ENCODE assay signal across 8 mouse cellular contexts in genomic region chr11:82389396-82390291, GRCm38 (mm10). TPM values are rescaled to one million over a fixed set of nuclear protein-coding genes. Genes with fewer than 3 reads are reported as not detected.
DNase-seq lines count a peak whose midpoint lies in the region; ATAC-seq and TF ChIP-seq lines count a peak whose summit lies in the region.

No protein-coding gene starts in this region.

- DNase-seq in layer of hippocampus, adult 2 months (ENCODE audit: low spot score in 2 of 2) = peak in 1 of 2 experiments; percentile 27
- DNase-seq in layer of hippocampus, adult 9-10 months (ENCODE audit: low spot score) = no peak
- peak; percentile 38 for DNase-seq in kidney, postnatal 10 days
- DNase-seq in midbrain, postnatal 0 days (ENCODE audit: low spot score) = peak; percentile 55
- no peak for DNase-seq in c-Kit-positive CD71-positive TER-119-positive erythroid progenitor cells, embryonic 14.5 days (ENCODE audit: low spot score)

- H3K27me3 ChIP-seq in embryonic facial prominence, embryonic 13.5 days = peaks cover 86% of the 10 kb centered on the region
- peaks cover 10% of the 10 kb centered on the region; the same call in 1 of the 2 replicates for H3K27me3 ChIP-seq in midbrain, postnatal 0 days (ENCODE audit: insufficient read depth, low read length)

- 1% methylated on average over 69 of the region's 69 CpGs for WGBS in embryonic facial prominence, embryonic 13.5 days
- WGBS in midbrain, postnatal 0 days = under 1% methylated on average over 59 of the region's 69 CpGs

- H3K9ac ChIP-seq in embryonic facial prominence, embryonic 13.5 days = peak overlapping the region; percentile 70
- H3K9ac ChIP-seq in midbrain, postnatal 0 days (replicated peaks; ENCODE audit: low read length, poor library complexity, severe bottlenecking) = peak overlapping the region; percentile 69

- H3K27ac ChIP-seq in layer of hippocampus, adult 2 months = peak overlapping the region; percentile 75
- no peak overlapping the region for H3K27ac ChIP-seq in brown adipose tissue, adult 24 weeks (replicated peaks; ENCODE audit: low read depth, low read length)
- H3K27ac ChIP-seq in embryonic facial prominence, embryonic 13.5 days = no peak overlapping the region
- H3K27ac ChIP-seq in midbrain, postnatal 0 days (ENCODE audit: low read depth, low read length) = peak overlapping the region; percentile 60; the same call in 1 of the 2 replicates

- no peaks in the 10 kb centered on the region for H3K9me3 ChIP-seq in embryonic facial prominence, embryonic 13.5 days
- no peaks in the 10 kb centered on the region for H3K9me3 ChIP-seq in midbrain, postnatal 0 days (ENCODE audit: low read length)

- H3K4me1 ChIP-seq in brown adipose tissue, adult 24 weeks (ENCODE audit: control insufficient read depth, insufficient read depth, insufficient read length, low read length) = no peaks in the 10 kb centered on the region; the same call in 1 of the 2 replicates
- H3K4me1 ChIP-seq in embryonic facial prominence, embryonic 13.5 days = peaks cover 36% of the 10 kb centered on the region
- peaks cover 3% of the 10 kb centered on the region; the same call in 1 of the 2 replicates for H3K4me1 ChIP-seq in midbrain, postnatal 0 days (ENCODE audit: insufficient read depth, low read length)

- peak overlapping the region; percentile 97 for H3K4me2 ChIP-seq in embryonic facial prominence, embryonic 13.5 days
- H3K4me2 ChIP-seq in midbrain, postnatal 0 days (ENCODE audit: low read depth, low read length, poor library complexity, severe bottlenecking) = peak overlapping the region; percentile 91

- no peaks in the 10 kb centered on the region for H3K36me3 ChIP-seq in embryonic facial prominence, embryonic 13.5 days
- H3K36me3 ChIP-seq in midbrain, postnatal 0 days (ENCODE audit: insufficient read depth, low read length) = no peaks in the 10 kb centered on the region

- ATAC-seq in embryonic facial prominence, embryonic 13.5 days (ENCODE audit: insufficient number of reproducible peaks, insufficient read depth, low FRiP score, low TSS enrichment, low read depth) = 0 out of 2 replicates have a peak, but pooled peaks have one; percentile 18
- peak; percentile 36 for ATAC-seq in midbrain, postnatal 0 days (ENCODE audit: low FRiP score)
- no peak for ATAC-seq in megakaryocyte-erythroid progenitor cell, adult 5-6 weeks (replicated peaks; ENCODE audit: low FRiP score, low TSS enrichment, poor library complexity, severe bottlenecking)

- peak overlapping the region; percentile 59 for H3K4me3 ChIP-seq in layer of hippocampus, adult 2 months
- H3K4me3 ChIP-seq in brown adipose tissue, adult 24 weeks (ENCODE audit: insufficient read depth, low read depth, low read length) = peak overlapping the region; percentile 47
- peak overlapping the region; percentile 64 for H3K4me3 ChIP-seq in embryonic facial prominence, embryonic 13.5 days
- peak overlapping the region; percentile 73 for H3K4me3 ChIP-seq in midbrain, postnatal 0 days (ENCODE audit: low read depth, low read length)

- no peak for TF ChIP-seq CTCF in layer of hippocampus, adult 2 months (conservative IDR thresholded peaks at IDR 0.05)
- no peak; the same call in 1 of the 2 replicates for TF ChIP-seq CTCF in midbrain, postnatal 0 days (IDR thresholded peaks at IDR 0.05)

RNA-seq across cellular contexts. Expression of gene Tmem132e, which starts 0.9 kb away (rescaled TPM):
- total RNA-seq in layer of hippocampus, adult 2 months (2021) = 10 to 100 TPM in 1 of 2 experiments, 1 to 10 TPM in 1; 9.5 to 11.6 TPM
- polyA plus RNA-seq in brown adipose tissue, adult 24 weeks (2012; ENCODE audit: insufficient read depth, insufficient read length, missing spikeins) = not detected in 2 replicates
- polyA plus RNA-seq in embryonic facial prominence, embryonic 13.5 days (2015; fragmentation: Nextera tagmentation; extraction: Ambion mirVana) = 0.39 and 0.52 TPM in 2 replicates
- 42.0 and 42.7 TPM in 2 replicates for total RNA-seq in midbrain, postnatal 0 days (2014; rRNA removed)
- 4.2 and 4.4 TPM in 2 replicates for polyA plus RNA-seq in midbrain, postnatal 0 days (2015; fragmentation: Nextera tagmentation; extraction: Ambion mirVana)
- 0.04 TPM in 1 of 2 replicates, not detected in the other for total RNA-seq in megakaryocyte-erythroid progenitor cell, adult 5-6 weeks (2014; fragmentation: Nextera tagmentation)
- not detected in 2 replicates for total RNA-seq in megakaryocyte-erythroid progenitor cell, adult 5-6 weeks (2017)

Comparison
In these comparisons a context has a peak if more than half of its experiments do, and no peak if none do; other contexts are left out.
1. DNase-seq: peak in kidney, postnatal 10 days (single experiment) and midbrain, postnatal 0 days (single experiment); none in layer of hippocampus, adult 9-10 months (single experiment) and c-Kit-positive CD71-positive TER-119-positive erythroid progenitor cells, embryonic 14.5 days (single experiment).
2. H3K27ac ChIP-seq: peak in layer of hippocampus, adult 2 months (single experiment) and midbrain, postnatal 0 days (single experiment); none in brown adipose tissue, adult 24 weeks (single experiment) and embryonic facial prominence, embryonic 13.5 days (single experiment).
3. RNA of gene Tmem132e, which starts 0.9 kb away (total RNA-seq): 42.0 to 42.7 TPM in midbrain, postnatal 0 days and 9.5 to 11.6 TPM in layer of hippocampus, adult 2 months; 0.04 TPM in megakaryocyte-erythroid progenitor cell, adult 5-6 weeks; every median in the first group is over 10 times any median in the second.
4. Peak in every context shown above with its lines, with median percentiles within 50 percentile points of each other: H3K4me3 ChIP-seq.